Mouse (Mus musculus): ENCODE measurements at regions not wholly inside any gene's neighbourhood (a gene's known extent, or its start where the extent isn't known, plus 50 kb on each side); places are given as distances from the start of the nearest gene placed in this dataset.

- no peak for DNase-seq (ENCODE audit: low spot score in 2 of 2)
Observed at GRCm38 (mm10) chr4:29820141-29820540, 1007.2 kb downstream of the Epha7 start.

- peak in 1 of 2 experiments; percentile 1 for DNase-seq (ENCODE audit: low spot score in 2 of 2)
Observed at GRCm38 (mm10) chr4:29830727-29831126, 1017.8 kb downstream of the Epha7 start.

- DNase-seq (ENCODE audit: low spot score in 2 of 2): no peak
Observed at GRCm38 (mm10) chr4:29832774-29833173, 1019.8 kb downstream of the Epha7 start.

DNA sequence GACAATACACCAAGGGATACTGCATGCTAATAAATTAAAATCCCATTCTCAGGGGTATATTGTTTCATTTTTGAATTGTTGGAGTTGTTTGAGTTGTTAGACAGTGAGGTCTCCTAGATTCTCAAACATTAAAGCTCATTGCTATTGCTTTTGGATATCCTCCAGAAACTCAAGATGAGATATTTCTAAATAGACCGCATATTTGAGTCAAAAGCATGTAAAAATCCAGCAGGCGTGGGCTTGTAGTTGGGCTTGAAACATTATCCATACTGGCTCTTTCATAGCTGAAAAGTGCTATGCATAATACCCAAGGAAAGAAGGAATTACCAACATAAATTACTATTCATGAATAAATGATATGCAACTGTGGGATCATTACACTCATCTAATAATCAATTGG, 1043.7 kb downstream of the Epha7 start:
- no peak for DNase-seq (ENCODE audit: low spot score in 2 of 2)
